In the genomic region with DNA sequence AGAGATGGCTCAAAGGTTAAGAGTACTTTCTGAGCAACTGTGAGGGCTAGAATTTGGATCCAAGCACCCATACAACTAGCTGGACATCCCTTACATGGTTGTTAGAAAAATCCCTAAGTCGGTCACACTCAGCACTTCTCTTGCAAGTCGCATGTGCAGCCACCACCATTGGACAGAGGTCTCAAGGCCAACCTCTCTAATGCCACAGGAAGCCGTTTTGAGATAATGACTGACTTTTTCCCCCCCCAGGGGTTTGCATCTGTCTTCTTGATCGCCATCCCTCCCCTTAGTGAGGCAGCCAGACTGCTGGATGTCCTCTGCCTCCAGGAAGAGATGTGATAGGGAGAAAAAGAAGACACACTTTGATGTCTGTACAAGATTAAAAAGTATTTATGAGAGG, we compare ENCODE assay signal across 12 mouse cellular contexts.
"Had no signal": no experiment of that assay in that cellular context is flagged by ENCODE, and none has a peak within 500 bp of the region (broad histone marks: within the 10 kb centered on the region; RNA-seq: fewer than 3 reads in every experiment).

No protein-coding gene starts in this region.

- DNase-seq: retina, postnatal 1 day; right cerebral cortex, adult 18-20 months; right cerebral cortex, postnatal 14 days; right cerebral cortex, postnatal 25 days; right cerebral cortex, postnatal 4 days; spleen, adult 18-20 months; thymus, adult 18-20 months; thymus, adult 2 months; thymus, postnatal 14 days; thymus, postnatal 25 days; thymus, postnatal 36 days; thymus, postnatal 4 days had no signal
